Mouse (Mus musculus) liver, adult 2 months (tissue): ENCODE measurements around the gene Tgds. TPM values are rescaled to one million over a fixed set of nuclear protein-coding genes. Genes with fewer than 3 reads are reported as not detected.
"Not testable (repeated sequence)": the region's sequence is repeated elsewhere in the genome, so short reads cannot be mapped to it uniquely, and the experiment has no call there.

Experiments
- DNase-seq: peaks from one replicate; pipeline ENCODE4 v3.0.0-alpha.2; 2011; ENCODE audit warnings: low read depth, low spot score; ENCODE audit errors: extremely low read depth
- H3K27ac ChIP-seq: fragments of 200-500 bp; replicated peaks from 2 replicates; pipeline ENCODE4 v1.5.1; 2012; ENCODE audit warnings: low read depth, mild to moderate bottlenecking, control low read depth, inconsistent platforms, low read length; ENCODE audit not compliant: insufficient read depth
- H3K27me3 ChIP-seq: fragments of 200-500 bp; 2 replicates; pipeline ENCODE4 v1.6.1; 2012; ENCODE audit warnings: mild to moderate bottlenecking, moderate library complexity, low read length, inconsistent platforms; ENCODE audit not compliant: control insufficient read depth, insufficient read depth
- H3K36me3 ChIP-seq: fragments of 200-500 bp; 2 replicates; pipeline ENCODE4 v1.6.1; 2012; ENCODE audit warnings: low read length, inconsistent platforms; ENCODE audit not compliant: control insufficient read depth, insufficient read depth
- H3K4me1 ChIP-seq: fragments of 200-500 bp; 2 replicates; pipeline ENCODE4 v1.6.1; 2011; ENCODE audit warnings: low read length; ENCODE audit not compliant: control insufficient read depth, insufficient read depth
- H3K4me3 ChIP-seq: fragments of 200-500 bp; 2 replicates; pipeline ENCODE4 v1.5.1; 2011; ENCODE audit warnings: low read depth, mild to moderate bottlenecking, control low read depth, low read length, moderate library complexity; ENCODE audit not compliant: insufficient read depth
- H3K79me2 ChIP-seq: fragments of 200-500 bp; 2 replicates; pipeline ENCODE4 v1.6.1; 2012; ENCODE audit warnings: inconsistent platforms, mild to moderate bottlenecking, low read length, moderate library complexity; ENCODE audit not compliant: control insufficient read depth, insufficient read depth
- H3K9ac ChIP-seq: fragments of 200-500 bp; 2 replicates; pipeline ENCODE4 v1.6.1; 2012; ENCODE audit warnings: low read depth, mild to moderate bottlenecking, control low read depth, inconsistent platforms, low read length
- CTCF ChIP-seq: fragments of 200-500 bp; IDR thresholded peaks from 2 replicates; pipeline ENCODE4 v1.5.1; 2011; ENCODE audit warnings: low read depth, low read length, control low read depth
- POLR2A ChIP-seq: fragments of 200-500 bp; IDR thresholded peaks from 2 replicates; pipeline ENCODE4 v1.6.1; 2011; ENCODE audit warnings: low read length, control low read depth; ENCODE audit not compliant: insufficient read depth; ENCODE audit errors: extremely low read depth
- WGBS: fragments of 180-500 bp; shearing (Covaris S2); methylation state at CpG from one replicate; pipeline ENCODE4 v1.1.7; 2018; 5-methylcytosine and 5-hydroxymethylcytosine counted together
- polyA plus RNA-seq: library from polyadenylated mRNA; depleted of rRNA; stranded (reverse); fragments of >200 nt; gene quantifications from 2 replicates; pipeline ENCODE4 v1.2.3, GENCODE M21; 2012
- total RNA-seq: library from RNA; depleted of rRNA; stranded (reverse); fragments of >200 nt; gene quantifications from 2 replicates; pipeline ENCODE4 v1.2.3, GENCODE M21; 2014

Gene Tgds
- total and polyA plus RNA-seq, 2 experiments = 14.3 to 37.9 TPM

- Histone ChIP-seq H3K27me3 (no peaks in the 10 kb centered on the region), H3K4me1 (peaks cover 9% of the 10 kb centered on the region), H3K9ac (peak overlapping the region; percentile 88), H3K4me3 (no peak overlapping the region), H3K36me3 (peaks cover 6% of the 10 kb centered on the region; the same call in 1 of the 2 replicates), H3K27ac (no peak overlapping the region), H3K79me2 (peaks cover 9% of the 10 kb centered on the region; the same call in 1 of the 2 replicates)
- 67% methylated on average over 7 of the region's 7 CpGs for WGBS
- no peak for TF ChIP-seq POLR2A
- no peak for DNase-seq
Observed at GRCm38 (mm10) chr14:118131472-118131871, 1.1 kb downstream of the Tgds start.

DNA sequence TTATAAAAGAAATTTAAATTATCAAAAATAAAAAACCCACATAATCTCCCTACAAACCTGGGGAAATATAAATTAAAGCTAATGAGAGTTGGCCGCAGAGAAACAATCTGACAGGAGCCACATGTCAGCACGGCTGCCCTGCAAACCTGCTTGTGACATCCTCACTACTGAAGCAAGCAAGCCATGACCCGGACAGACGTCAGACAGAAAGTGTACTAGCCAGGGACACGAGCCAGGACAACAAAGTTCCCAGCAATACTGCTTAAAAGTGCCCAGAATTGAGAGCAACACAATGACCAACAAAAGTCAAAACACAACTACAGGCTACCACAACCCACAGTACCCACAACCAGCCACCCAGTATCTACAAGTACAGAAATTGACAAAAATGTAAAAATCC lies 6.3 kb downstream of the Tgds start:
- TF ChIP-seq POLR2A (no peak), CTCF (no peak)
- no peaks in the 10 kb centered on the region for H3K27me3 ChIP-seq
- H3K4me3 ChIP-seq = no peak overlapping the region
- peaks cover 16% of the 10 kb centered on the region for H3K4me1 ChIP-seq
- peak overlapping the region; percentile 9 for H3K27ac ChIP-seq
- no peak overlapping the region for H3K9ac ChIP-seq
- peaks cover 10% of the 10 kb centered on the region; the same call in 1 of the 2 replicates for H3K79me2 ChIP-seq
- WGBS = 22% methylated on average over 5 of the region's 5 CpGs
- peaks cover 11% of the 10 kb centered on the region; the same call in 1 of the 2 replicates for H3K36me3 ChIP-seq
- DNase-seq = peak; percentile 96

- H3K27me3 ChIP-seq = no peaks in the 10 kb centered on the region
- H3K9ac ChIP-seq = no peak overlapping the region
- peak overlapping the region; percentile 96 for H3K27ac ChIP-seq
- H3K4me3 ChIP-seq = no peak overlapping the region
- WGBS = 25% methylated on average over 4 of the region's 4 CpGs
- peaks cover 10% of the 10 kb centered on the region; the same call in 1 of the 2 replicates for H3K79me2 ChIP-seq
- peak; percentile 94 for DNase-seq
- H3K36me3 ChIP-seq = peaks cover 20% of the 10 kb centered on the region; the same call in 1 of the 2 replicates
- no peak for TF ChIP-seq POLR2A
- TF ChIP-seq CTCF = no peak
- H3K4me1 ChIP-seq = peaks cover 15% of the 10 kb centered on the region
Observed at GRCm38 (mm10) chr14:118124771-118125170, 7.8 kb downstream of the Tgds start.

DNA sequence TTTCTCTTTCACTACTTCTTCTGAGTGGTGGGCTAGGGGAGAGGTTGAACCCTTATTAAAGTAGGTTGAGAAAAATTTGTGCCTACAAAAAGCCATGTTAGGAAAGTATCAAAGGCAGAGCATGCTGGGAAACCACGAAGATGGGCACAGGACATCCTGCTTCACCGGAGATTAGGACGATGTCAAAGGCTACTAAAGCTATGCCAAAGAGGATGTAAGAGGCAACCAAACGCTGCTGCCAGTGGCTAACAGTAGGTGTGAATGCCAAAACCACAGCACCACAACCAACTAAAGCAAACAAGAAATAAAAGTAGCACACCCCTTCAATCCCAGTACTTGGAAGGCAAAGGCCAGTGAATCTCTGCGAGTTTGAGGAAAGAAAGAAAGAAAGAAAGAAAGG lies 8.4 kb downstream of the Tgds start:
- no peak overlapping the region for H3K9ac ChIP-seq
- peak; percentile 94 for DNase-seq
- TF ChIP-seq POLR2A = no peak
- no peak for TF ChIP-seq CTCF
- WGBS = 4% methylated on average over 5 of the region's 5 CpGs
- H3K4me3 ChIP-seq = no peak overlapping the region
- peaks cover 10% of the 10 kb centered on the region; the same call in 1 of the 2 replicates for H3K79me2 ChIP-seq
- peak overlapping the region; percentile 25 for H3K27ac ChIP-seq
- H3K27me3 ChIP-seq = no peaks in the 10 kb centered on the region
- H3K36me3 ChIP-seq = peaks cover 24% of the 10 kb centered on the region; the same call in 1 of the 2 replicates
- peaks cover 15% of the 10 kb centered on the region for H3K4me1 ChIP-seq

GRCm38 (mm10) chr14:118113116-118113515 lies 19.4 kb downstream of the Tgds start:
- H3K9ac ChIP-seq = no peak overlapping the region
- H3K27ac ChIP-seq = no peak overlapping the region
- no peaks in the 10 kb centered on the region for H3K27me3 ChIP-seq
- DNase-seq = no peak
- TF ChIP-seq POLR2A (no peak), CTCF (no peak)
- H3K4me3 ChIP-seq = no peak overlapping the region
- WGBS = 86% methylated on average over 6 of the region's 6 CpGs
- H3K79me2 ChIP-seq = no peaks in the 10 kb centered on the region
- H3K36me3 ChIP-seq = peaks cover 33% of the 10 kb centered on the region
- no peaks in the 10 kb centered on the region for H3K4me1 ChIP-seq

DNA sequence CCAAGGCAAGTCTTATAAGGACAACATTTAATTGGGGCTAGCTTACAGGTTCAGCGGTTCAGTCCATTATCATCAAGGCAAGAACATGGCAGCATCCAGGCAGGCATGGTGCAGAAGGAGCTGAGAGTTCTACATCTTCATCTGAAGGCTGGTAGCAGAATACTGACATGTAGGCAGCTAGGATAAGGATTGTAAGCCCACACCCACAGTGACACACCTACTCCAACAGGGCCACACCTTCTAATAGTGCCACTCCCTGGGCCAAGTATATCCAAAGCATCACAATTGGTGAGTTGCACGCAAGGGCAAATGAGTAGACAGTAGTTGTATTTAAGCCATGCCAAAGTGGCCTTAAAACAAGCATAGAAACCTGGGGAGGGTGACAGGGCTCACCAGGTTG lies 25.1 kb downstream of the Tgds start:
- not testable (repeated sequence) for H3K4me1 ChIP-seq, DNase-seq, H3K9ac ChIP-seq, H3K4me3 ChIP-seq, H3K27ac ChIP-seq, H3K27me3 ChIP-seq, H3K79me2 ChIP-seq, H3K36me3 ChIP-seq
- 98% methylated on average over 2 of the region's 2 CpGs for WGBS
